Mouse (Mus musculus) forebrain, embryonic 16.5 days (tissue): ENCODE measurements at regions not wholly inside any gene's neighbourhood (a gene's known extent, or its start where the extent isn't known, plus 50 kb on each side); places are given as distances from the start of the nearest gene placed in this dataset.

Experiments
- ATAC-seq: fragments of 200-750 bp; cut with Nextera tagmentation; 2 replicates; pipeline ENCODE4 v1.8.0; 2017; ENCODE audit warnings: mild to moderate bottlenecking, moderate library complexity
- H3K27ac ChIP-seq: fragments of 300-500 bp; sonication (generic); 2 replicates; pipeline ENCODE4 v1.5.1; 2014; ENCODE audit warnings: low read length, control low read depth
- H3K27me3 ChIP-seq: fragments of 300-500 bp; sonication (generic); replicated peaks from 2 replicates; pipeline ENCODE4 v1.6.1; 2014; ENCODE audit warnings: low read length; ENCODE audit not compliant: control insufficient read depth, insufficient read depth
- H3K36me3 ChIP-seq: fragments of 300-500 bp; sonication (generic); 2 replicates; pipeline ENCODE4 v1.6.1; 2014; ENCODE audit not compliant: control insufficient read depth, insufficient read depth
- H3K4me1 ChIP-seq: fragments of 300-500 bp; sonication (generic); replicated peaks from 2 replicates; pipeline ENCODE4 v1.6.1; 2014; ENCODE audit warnings: low read length; ENCODE audit not compliant: control insufficient read depth, insufficient read depth
- H3K4me2 ChIP-seq: fragments of 300-500 bp; sonication (generic); 2 replicates; pipeline ENCODE4 v1.6.1; 2014; ENCODE audit warnings: mild to moderate bottlenecking, low read length, control low read depth
- H3K4me3 ChIP-seq: fragments of 300-500 bp; sonication (generic); replicated peaks from 2 replicates; pipeline ENCODE4 v1.5.1; 2014; ENCODE audit warnings: mild to moderate bottlenecking, low read length, control low read depth
- H3K9ac ChIP-seq: fragments of 300-500 bp; sonication (generic); replicated peaks from 2 replicates; pipeline ENCODE4 v1.6.1; 2014; ENCODE audit warnings: low read depth, low read length, control low read depth
- H3K9me3 ChIP-seq: fragments of 300-500 bp; sonication (generic); 2 replicates; pipeline ENCODE4 v1.6.1; 2016; ENCODE audit warnings: low read length; ENCODE audit not compliant: control insufficient read depth
- whole genome bisulfite sequencing: fragments of 180-500 bp; shearing (Covaris S2); extraction: QIAGEN DNeasy Blood & Tissue Kit; methylation state at CpG from one replicate; pipeline ENCODE4 v1.1.7; 2014; 5-methylcytosine and 5-hydroxymethylcytosine counted together

DNA sequence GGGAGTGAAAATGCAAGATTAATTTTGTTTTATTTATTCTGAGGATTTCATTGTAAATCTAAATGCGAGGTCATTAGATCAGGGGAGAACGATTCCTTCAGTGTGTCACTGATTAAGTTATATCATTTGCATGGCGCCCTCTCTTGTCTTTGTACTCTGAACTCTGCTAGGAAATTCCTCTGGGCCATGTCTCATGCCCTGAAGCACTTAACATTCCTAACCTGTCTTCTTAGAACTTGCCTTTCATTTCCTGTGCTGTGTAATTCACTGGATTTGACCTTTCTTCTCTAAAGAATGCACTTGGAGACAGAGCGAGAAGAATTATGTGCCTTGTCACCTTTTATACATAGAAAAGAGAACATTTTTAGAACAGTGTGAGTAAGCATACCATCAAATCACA is 199.0 kb upstream of the C030005K15Rik start:
- WGBS, result 65% methylated on average over 4 of the region's 4 CpGs
- Histone ChIP-seq H3K9me3 (no peaks in the 10 kb centered on the region), H3K4me2 (no peak overlapping the region), H3K27me3 (no peaks in the 10 kb centered on the region), H3K27ac (no peak overlapping the region), H3K4me1 (no peaks in the 10 kb centered on the region), H3K4me3 (no peak overlapping the region), H3K9ac (no peak overlapping the region), H3K36me3 (no peaks in the 10 kb centered on the region)
- no peak for ATAC-seq

DNA sequence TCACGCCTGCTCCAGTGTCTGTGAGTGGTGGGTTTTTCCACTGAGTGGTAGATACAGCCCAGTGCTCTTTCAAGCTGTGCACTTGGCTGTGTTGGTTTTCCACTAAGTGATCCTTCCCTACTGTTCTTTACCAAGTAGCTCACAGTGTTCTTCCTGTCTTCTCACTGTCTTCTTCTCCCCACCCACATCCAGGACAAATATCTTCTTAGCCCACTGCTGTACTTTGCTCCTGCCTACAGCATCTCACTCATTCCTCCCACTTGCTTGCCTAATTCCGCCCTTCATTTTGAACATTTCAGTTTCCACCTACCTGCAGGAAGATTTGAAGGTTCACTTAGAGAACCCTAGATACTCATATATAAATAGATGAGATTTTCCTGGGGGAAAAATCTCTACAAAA is 213.8 kb upstream of the C030005K15Rik start:
- no peak overlapping the region for H3K4me2 ChIP-seq
- H3K9me3 ChIP-seq, result no peaks in the 10 kb centered on the region
- no peaks in the 10 kb centered on the region for H3K36me3 ChIP-seq
- H3K4me3 ChIP-seq, result no peak overlapping the region
- no peak overlapping the region for H3K27ac ChIP-seq
- no peaks in the 10 kb centered on the region for H3K27me3 ChIP-seq
- no peaks in the 10 kb centered on the region for H3K4me1 ChIP-seq
- ATAC-seq, result no peak
- H3K9ac ChIP-seq, result no peak overlapping the region
- 87% methylated on average over 2 of the region's 2 CpGs for WGBS

DNA sequence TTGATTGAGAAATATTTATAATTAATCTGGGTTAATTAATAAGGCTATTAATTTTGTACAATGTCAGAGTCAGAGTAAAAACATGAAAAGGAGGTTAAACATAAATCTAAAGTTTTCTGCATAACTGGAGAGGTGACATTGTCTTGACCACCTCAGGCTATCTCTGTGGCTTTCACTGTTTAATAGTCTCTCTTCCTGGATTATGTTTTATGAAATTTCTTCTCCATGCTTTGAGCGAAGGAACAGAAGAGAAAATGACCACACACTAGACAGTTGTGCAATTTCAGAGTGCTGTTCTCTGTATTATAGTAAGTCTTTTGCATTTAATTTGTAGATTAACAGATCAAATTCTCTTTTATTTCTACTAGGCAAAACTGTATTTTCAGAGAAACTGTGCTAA is 239.3 kb upstream of the C030005K15Rik start:
- no peak for ATAC-seq
- WGBS, result 93% methylated on average over 1 of the region's 1 CpGs

DNA sequence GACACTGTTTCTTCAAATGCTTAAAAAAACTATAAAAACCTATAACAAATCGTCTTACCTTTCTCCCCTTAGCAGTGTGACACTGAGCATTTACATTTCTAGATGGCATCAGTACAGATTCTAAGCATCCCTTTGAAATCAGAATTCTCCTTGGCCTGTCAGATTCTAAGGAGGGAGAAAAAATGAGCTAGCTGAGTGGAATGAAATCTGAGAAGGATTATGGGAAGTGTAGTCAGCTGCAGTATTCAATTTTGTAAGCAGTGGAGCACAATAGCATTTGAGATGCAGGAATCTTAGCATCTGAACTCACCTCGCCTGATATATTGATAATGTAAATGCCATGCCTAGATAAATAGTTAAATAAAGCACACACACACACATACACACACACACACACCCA is 240.4 kb upstream of the C030005K15Rik start:
- no peak overlapping the region for H3K27ac ChIP-seq
- no peak for ATAC-seq
- H3K4me3 ChIP-seq, result no peak overlapping the region
- no peaks in the 10 kb centered on the region for H3K9me3 ChIP-seq
- no peaks in the 10 kb centered on the region for H3K36me3 ChIP-seq
- H3K4me2 ChIP-seq, result no peak overlapping the region
- no peaks in the 10 kb centered on the region for H3K4me1 ChIP-seq
- no peak overlapping the region for H3K9ac ChIP-seq
- 63% methylated on average over 2 of the region's 2 CpGs for WGBS
- H3K27me3 ChIP-seq, result no peaks in the 10 kb centered on the region

More for the DNA sequence above, 239.3 kb upstream of the C030005K15Rik start:
- H3K27ac ChIP-seq, result no peak overlapping the region
- H3K4me3 ChIP-seq, result no peak overlapping the region
- H3K4me2 ChIP-seq, result no peak overlapping the region
- no peaks in the 10 kb centered on the region for H3K4me1 ChIP-seq
- no peak overlapping the region for H3K9ac ChIP-seq
- H3K36me3 ChIP-seq, result no peaks in the 10 kb centered on the region
- H3K27me3 ChIP-seq, result no peaks in the 10 kb centered on the region
- no peaks in the 10 kb centered on the region for H3K9me3 ChIP-seq

DNA sequence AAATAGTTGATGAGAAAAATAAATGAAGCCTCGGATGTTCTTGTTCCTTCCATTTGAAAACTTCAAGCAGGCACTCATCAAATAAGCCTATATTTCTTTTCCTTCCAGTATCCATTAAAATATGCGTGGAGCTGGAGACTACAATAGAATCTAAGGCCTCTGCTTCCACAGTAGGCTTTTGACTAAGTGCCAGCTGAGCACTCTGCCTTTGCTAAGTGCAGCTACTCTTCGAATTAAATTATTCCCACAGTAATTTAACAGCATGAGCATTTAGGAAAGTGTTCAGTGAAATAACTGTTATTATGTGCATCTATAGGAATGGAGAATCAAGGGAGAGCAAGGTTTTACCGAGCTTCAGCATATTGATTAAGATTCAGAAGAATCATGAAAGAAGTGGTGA is 280.5 kb upstream of the C030005K15Rik start:
- ATAC-seq, result peak; percentile 91
- Histone ChIP-seq H3K36me3 (no peaks in the 10 kb centered on the region), H3K4me1 (peaks cover 4% of the 10 kb centered on the region; the same call in 1 of the 2 replicates), H3K9me3 (no peaks in the 10 kb centered on the region), H3K9ac (no peak overlapping the region), H3K27me3 (no peaks in the 10 kb centered on the region), H3K4me2 (no peak overlapping the region), H3K27ac (no peak overlapping the region), H3K4me3 (no peak overlapping the region)
- WGBS, result 12% methylated on average over 4 of the region's 4 CpGs

DNA sequence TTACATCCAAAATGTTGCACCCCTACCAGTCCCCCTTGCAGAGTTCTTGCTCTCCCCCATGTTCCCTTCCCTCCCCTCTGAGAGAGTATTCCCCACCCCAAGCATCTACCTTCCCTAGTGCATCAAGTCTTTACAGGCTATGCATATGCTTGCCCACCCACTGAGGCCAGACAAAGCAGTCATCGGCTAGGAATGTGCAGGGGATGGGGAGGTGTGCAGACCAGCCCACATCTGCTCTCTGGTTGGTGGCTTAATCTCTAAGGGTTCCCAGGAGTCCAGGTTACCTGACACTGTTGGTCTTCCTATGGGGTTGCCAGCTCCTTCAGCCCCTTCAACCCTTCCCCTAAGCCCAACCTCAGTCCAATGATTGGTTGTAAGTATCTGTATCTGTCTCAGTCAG is 281.8 kb upstream of the C030005K15Rik start:
- no peak overlapping the region for H3K4me3 ChIP-seq
- no peaks in the 10 kb centered on the region for H3K27me3 ChIP-seq
- WGBS, result 9% methylated on average over 1 of the region's 1 CpGs
- H3K4me1 ChIP-seq, result peaks cover 4% of the 10 kb centered on the region; the same call in 1 of the 2 replicates
- no peak overlapping the region for H3K4me2 ChIP-seq
- H3K9me3 ChIP-seq, result no peaks in the 10 kb centered on the region
- H3K36me3 ChIP-seq, result no peaks in the 10 kb centered on the region
- no peak overlapping the region for H3K9ac ChIP-seq
- no peak for ATAC-seq
- H3K27ac ChIP-seq, result no peak overlapping the region

DNA sequence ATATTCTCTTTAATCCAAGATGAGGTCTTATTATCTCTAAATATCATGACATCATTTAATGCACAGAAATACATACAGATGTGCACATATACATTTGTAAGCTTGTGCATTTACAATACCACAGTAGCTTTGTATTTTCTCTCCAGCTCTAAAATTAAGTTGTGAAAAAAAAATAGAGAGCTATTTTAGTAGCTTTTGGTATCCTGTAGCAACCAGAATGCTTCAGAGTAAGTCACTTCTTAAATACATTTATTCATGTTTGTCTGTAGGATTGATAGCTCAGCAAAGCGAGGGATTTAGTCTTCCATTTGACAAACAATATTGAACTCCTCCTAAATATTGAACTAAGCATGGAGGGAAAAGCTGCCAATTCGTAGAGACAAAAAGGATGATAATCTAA is 286.4 kb upstream of the C030005K15Rik start:
- no peak for ATAC-seq

DNA sequence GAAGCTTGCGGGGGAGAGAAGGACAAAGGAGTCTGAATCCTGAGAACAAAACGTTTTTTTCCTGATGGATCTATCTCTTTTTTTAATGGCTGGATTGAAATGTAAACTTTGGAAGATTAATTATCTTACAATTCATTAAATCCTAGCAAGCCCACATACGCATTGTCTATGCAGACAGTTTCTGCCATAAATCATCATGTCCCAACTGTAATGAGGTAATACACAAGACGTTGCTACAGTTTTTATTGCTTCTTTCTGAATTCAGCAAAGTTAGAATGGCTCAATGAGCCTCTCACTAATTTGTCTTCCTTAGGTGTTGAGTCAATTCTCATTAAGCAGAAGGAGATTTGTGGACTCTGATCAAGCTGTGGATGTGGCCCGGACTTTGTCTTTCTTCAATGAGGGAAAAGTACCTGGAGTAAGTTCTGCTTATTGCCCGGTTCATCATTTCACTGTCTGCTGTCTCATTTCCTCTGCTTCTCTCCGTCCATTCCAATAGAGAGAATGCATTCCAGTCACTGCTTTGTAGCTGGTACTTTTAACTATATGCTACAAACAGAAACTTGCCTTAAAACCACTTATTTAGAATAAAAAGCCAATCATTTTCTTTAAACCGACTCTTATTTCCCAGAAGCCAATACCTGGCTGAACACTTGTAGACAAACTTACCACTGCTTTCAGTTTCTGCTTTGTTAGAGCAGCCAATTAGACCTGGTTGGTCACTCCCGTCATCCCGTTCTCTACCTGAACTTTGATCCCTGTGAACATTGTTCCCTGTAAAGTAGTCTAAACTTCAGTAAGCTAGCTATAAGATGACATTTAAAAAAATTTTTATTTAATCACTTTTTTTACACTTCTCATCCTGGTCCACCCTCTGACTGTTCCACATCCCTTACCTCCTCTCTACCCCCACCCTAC is 288.7 kb upstream of the C030005K15Rik start:
- WGBS, result 83% methylated on average over 10 of the region's 10 CpGs
- Histone ChIP-seq H3K27me3 (no peaks in the 10 kb centered on the region), H3K27ac (no peak overlapping the region), H3K9me3 (no peaks in the 10 kb centered on the region), H3K4me1 (no peaks in the 10 kb centered on the region), H3K4me3 (no peak overlapping the region), H3K36me3 (no peaks in the 10 kb centered on the region), H3K4me2 (no peak overlapping the region), H3K9ac (no peak overlapping the region)
- ATAC-seq, result no peak

More for the DNA sequence above, 286.4 kb upstream of the C030005K15Rik start:
- Histone ChIP-seq H3K36me3 (no peaks in the 10 kb centered on the region), H3K27ac (no peak overlapping the region), H3K4me2 (no peak overlapping the region), H3K4me3 (no peak overlapping the region), H3K9me3 (no peaks in the 10 kb centered on the region), H3K9ac (no peak overlapping the region), H3K4me1 (no peaks in the 10 kb centered on the region), H3K27me3 (no peaks in the 10 kb centered on the region)
- WGBS, result 78% methylated on average over 2 of the region's 2 CpGs

DNA sequence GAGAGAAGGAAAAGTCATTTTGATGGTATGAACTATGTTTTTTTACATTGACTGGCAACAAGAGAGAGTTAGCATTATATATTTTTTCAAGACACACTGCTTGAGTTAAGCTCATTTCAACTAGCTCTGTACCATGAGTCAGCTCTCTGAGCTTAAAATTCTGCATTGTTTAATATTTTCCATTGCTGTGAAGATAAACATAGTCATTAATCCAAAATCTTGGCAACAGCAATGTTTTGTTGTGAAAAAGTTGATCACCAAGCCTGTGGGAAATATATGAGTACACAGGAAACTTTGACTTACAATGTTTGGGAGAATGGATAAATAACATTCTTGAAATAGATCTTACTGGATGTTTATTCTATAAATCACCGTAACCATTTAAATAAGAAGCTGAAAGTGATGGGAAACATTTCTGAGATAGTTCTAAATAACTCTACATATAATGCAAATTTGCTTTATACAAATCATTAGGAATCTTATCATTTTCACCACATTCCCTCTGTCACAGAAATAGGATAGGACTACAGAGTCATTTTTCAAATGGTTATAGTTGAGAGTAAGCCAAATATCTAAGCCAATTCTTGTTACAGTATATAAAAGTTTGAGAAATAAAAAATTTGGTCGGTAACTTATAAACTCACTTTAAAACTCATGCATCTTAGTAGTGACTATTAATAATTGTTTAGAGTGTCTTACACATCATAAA is 290.2 kb upstream of the C030005K15Rik start:
- Histone ChIP-seq H3K4me3 (no peak overlapping the region), H3K9ac (no peak overlapping the region), H3K4me2 (no peak overlapping the region), H3K27me3 (no peaks in the 10 kb centered on the region), H3K4me1 (no peaks in the 10 kb centered on the region), H3K9me3 (no peaks in the 10 kb centered on the region), H3K36me3 (no peaks in the 10 kb centered on the region), H3K27ac (no peak overlapping the region)
- 90% methylated on average over 2 of the region's 2 CpGs for WGBS
- ATAC-seq, result no peak
